Mouse (Mus musculus) olfactory bulb, adult 2 months (tissue): ENCODE data around the gene Inhbb.

Source experiments
- CTCF ChIP-seq: fragments of 200-500 bp; IDR thresholded peaks from 2 replicates; pipeline ENCODE4 v1.5.1; 2012; ENCODE audit warnings: low read depth, mild to moderate bottlenecking, low read length, moderate library complexity; ENCODE audit not compliant: insufficient read depth
- POLR2A ChIP-seq: fragments of 200-500 bp; IDR thresholded peaks from 2 replicates; pipeline ENCODE4 v1.6.1; 2012; ENCODE audit warnings: mild to moderate bottlenecking, low read depth, low read length, moderate library complexity; ENCODE audit not compliant: insufficient read depth

DNA sequence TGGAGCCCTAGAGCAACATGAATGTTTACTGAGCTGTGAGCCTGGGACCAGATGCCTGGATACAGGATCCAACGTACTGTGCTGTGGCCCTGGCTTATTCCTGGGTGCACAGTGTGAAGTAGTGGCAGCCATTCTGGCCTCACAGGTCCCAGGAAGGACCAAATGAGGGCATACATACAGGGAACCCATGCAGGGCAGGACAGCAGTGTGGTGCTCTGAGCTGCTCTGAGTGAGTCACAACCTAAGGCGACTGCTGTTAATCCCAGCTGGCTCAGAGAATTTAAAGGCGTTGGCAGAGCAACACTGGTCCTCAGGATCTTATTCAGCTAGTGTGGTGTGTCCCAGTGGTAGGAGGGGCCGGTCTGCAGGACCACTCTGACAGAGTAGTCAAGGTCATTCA is 31.4 kb downstream of the Inhbb start:
- TF ChIP-seq CTCF: no peak
- TF ChIP-seq POLR2A: no peak
